Mouse (Mus musculus): ENCODE data around the gene Olfr1048.
"Not testable (repeated sequence)": the region's sequence is repeated elsewhere in the genome, so short reads cannot be mapped to it uniquely, and the experiment has no call there.

The Olfr1048 gene

DNA sequence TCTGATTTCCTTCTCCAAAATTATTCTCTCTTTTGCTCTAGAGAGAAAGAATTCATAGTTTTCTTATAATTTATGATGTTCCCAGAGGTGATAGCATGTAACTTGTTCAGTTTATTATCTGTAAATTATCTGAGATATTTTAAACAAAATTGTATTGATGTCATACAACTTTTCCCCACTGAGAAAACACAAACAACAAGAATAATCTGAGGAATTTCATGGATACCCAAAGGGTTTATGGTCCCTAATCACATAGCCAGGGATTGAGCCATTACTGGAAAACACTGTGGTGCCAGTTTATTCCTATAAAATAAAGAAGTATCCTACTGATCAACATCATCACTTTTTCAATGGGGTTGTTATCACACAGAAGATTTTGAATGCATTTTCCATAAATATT is at the start of gene Olfr1048:
Olfr1048 (minus strand) TSS at position 101 of the 400 bp plus-strand sequence.
- in situ Hi-C loops (cut with MboI, MseI), result no loop called here

GRCm38 (mm10) chr2:86278988-86279387 is 38.9 kb upstream of the Olfr1048 start, which contains the start of gene Olfr1051:
Olfr1051 (minus strand) TSS chr2:86279088.
- in situ Hi-C loops (cut with MboI, MseI), result not testable (repeated sequence)

- in situ Hi-C loops (cut with MboI, MseI), result not testable (repeated sequence)
Observed at GRCm38 (mm10) chr2:86258228-86258627, 18.1 kb upstream of the Olfr1048 start, which contains the start of gene Olfr1049. Olfr1049 (minus strand) TSS chr2:86258328.

DNA sequence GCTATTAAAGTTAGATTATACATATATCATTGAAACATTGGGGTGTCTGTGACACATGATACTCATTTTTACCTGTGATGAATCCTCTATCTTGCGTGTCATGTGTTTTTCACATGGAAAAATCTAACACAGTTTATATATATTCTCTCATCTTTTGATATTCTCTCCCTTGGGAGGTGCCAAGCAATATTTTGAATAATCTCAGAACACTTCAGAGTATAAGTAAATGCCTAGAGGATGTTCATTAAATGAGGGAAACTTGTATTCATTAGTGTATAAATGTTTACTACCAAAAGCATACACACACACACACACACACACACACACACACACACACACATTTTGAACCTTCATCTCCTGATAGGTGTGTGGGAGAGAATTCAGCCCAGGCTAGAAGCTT is 8.8 kb downstream of the Olfr1048 start, which contains the start of gene Olfr1047:
Olfr1047 (minus strand) TSS at position 101 of the 400 bp plus-strand sequence.
- in situ Hi-C loops (cut with MboI, MseI), result no loop called here

- in situ Hi-C loops (cut with MboI, MseI), result no loop called here
Observed at GRCm38 (mm10) chr2:86219214-86219613, 20.9 kb downstream of the Olfr1048 start, which contains the start of gene Olfr1046. Olfr1046 (minus strand) TSS chr2:86219314.

GRCm38 (mm10) chr2:86202909-86203308 is 37.2 kb downstream of the Olfr1048 start, which contains the start of gene Olfr1045:
Olfr1045 (minus strand) TSS chr2:86203009.
- in situ Hi-C loops (cut with MboI, MseI), result no loop called here

DNA sequence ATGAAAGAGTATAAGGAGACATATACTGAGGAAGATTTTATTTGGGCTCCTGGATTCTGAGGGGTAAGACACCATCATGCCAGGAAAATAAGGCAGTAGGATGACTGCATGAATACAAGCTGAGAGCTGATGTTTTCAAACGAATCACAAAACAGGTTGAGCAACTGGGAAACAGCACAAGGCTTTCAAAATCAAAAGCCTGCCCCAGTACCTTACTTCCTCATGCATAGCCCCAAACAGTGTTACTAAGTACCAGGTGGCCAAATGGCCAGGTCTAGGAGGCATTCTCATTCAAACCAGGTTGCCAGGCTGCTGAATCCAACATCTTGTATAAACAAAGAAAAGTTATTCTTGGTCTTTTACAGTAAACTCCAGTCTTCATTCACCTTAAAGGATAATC is 44.2 kb downstream of the Olfr1048 start:
- in situ Hi-C loops (cut with MboI, MseI), result no loop called here

DNA sequence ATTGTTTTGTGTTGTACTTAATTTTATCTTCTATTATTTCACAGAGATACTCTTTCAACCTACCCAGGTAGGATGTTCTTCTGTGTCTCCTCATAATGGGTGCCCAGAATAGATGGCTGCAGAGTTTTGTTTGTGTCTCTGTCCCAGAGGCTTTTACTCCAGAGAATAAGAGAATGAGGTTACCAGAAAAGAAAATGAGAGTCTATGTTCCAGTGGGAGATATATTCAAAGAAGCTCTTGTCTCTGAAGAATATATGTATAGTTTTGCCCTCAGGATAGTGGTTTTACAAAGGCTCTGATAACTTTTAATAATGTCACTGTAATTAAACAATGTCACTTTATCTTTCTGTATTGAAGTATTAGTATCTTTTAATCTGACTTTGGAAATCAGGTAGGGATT is 54.5 kb downstream of the Olfr1048 start, which contains the start of gene Olfr52:
Olfr52 (minus strand) TSS at position 101 of the 400 bp plus-strand sequence.
- in situ Hi-C loops (cut with MboI, MseI), result no loop called here
